Mouse (Mus musculus): Measurements from ENCODE around the gene Msantd2. TPM values are rescaled to one million over a fixed set of nuclear protein-coding genes. Genes with fewer than 3 reads are reported as not detected.

Gene Msantd2
- polyA plus RNA-seq, 1 experiment from 2014 or later: 17.5 TPM

- Histone ChIP-seq H3K27ac (replicated peaks in 1 of 2; ENCODE audit: control insufficient read depth in 1 of 2, insufficient read depth in 1 of 2, low read depth in 2 of 2, low read length in 2 of 2) (no peak overlapping the region), H3K4me3 (ENCODE audit: control insufficient read depth in 1 of 2, insufficient read depth in 1 of 2, low read depth in 1 of 2, low read length in 2 of 2) (no peak overlapping the region), H3K4me2 (ENCODE audit: low read length) (peak overlapping the region; percentile 58), H3K27me3 (ENCODE audit: control insufficient read depth, insufficient read depth, low read length) (no peaks in the 10 kb centered on the region), H3K36me3 (ENCODE audit: control insufficient read depth, insufficient read depth, low read length) (no peaks in the 10 kb centered on the region), H3K9ac (ENCODE audit: low read length) (no peak overlapping the region), H3K9me3 (ENCODE audit: control insufficient read depth, low read length) (no peaks in the 10 kb centered on the region), H3K4me1 (ENCODE audit: control insufficient read depth in 2 of 2, insufficient read depth in 2 of 2, low read length in 2 of 2) (peaks cover 11 to 20% of the 10 kb centered on the region in 2 experiments)
- 54% methylated on average over 5 of the region's 5 CpGs for WGBS
- ATAC-seq (ENCODE audit: insufficient number of reproducible peaks, insufficient read depth, low FRiP score, low read depth): no peak
Observed at GRCm38 (mm10) chr9:37567454-37567853, 78.3 kb downstream of the Msantd2 start.

- Histone ChIP-seq H3K27me3 (ENCODE audit: control insufficient read depth, insufficient read depth, low read length) (no peaks in the 10 kb centered on the region), H3K4me1 (ENCODE audit: control insufficient read depth in 2 of 2, insufficient read depth in 2 of 2, low read length in 2 of 2) (peaks cover 13 to 20% of the 10 kb centered on the region in 2 experiments), H3K4me2 (ENCODE audit: low read length) (peak overlapping the region; percentile 58), H3K27ac (replicated peaks in 1 of 2; ENCODE audit: control insufficient read depth in 1 of 2, insufficient read depth in 1 of 2, low read depth in 2 of 2, low read length in 2 of 2) (no peak overlapping the region), H3K9me3 (ENCODE audit: control insufficient read depth, low read length) (no peaks in the 10 kb centered on the region), H3K4me3 (ENCODE audit: control insufficient read depth in 1 of 2, insufficient read depth in 1 of 2, low read depth in 1 of 2, low read length in 2 of 2) (peak overlapping the region in 1 of 2 experiments; percentile 9; a peak in 2 of 4 replicates), H3K36me3 (ENCODE audit: control insufficient read depth, insufficient read depth, low read length) (no peaks in the 10 kb centered on the region), H3K9ac (ENCODE audit: low read length) (0 out of 2 replicates have a peak overlapping the region, but pooled peaks have one; percentile 11)
- WGBS: 23% methylated on average over 15 of the region's 15 CpGs
- no peak for ATAC-seq (ENCODE audit: insufficient number of reproducible peaks, insufficient read depth, low FRiP score, low read depth)
Observed at GRCm38 (mm10) chr9:37567892-37568604, 78.9 kb downstream of the Msantd2 start.

GRCm38 (mm10) chr9:37568605-37569214 lies 79.6 kb downstream of the Msantd2 start:
- H3K27me3 ChIP-seq (ENCODE audit: control insufficient read depth, insufficient read depth, low read length): no peaks in the 10 kb centered on the region
- no peaks in the 10 kb centered on the region for H3K36me3 ChIP-seq (ENCODE audit: control insufficient read depth, insufficient read depth, low read length)
- no peak overlapping the region for H3K9ac ChIP-seq (ENCODE audit: low read length)
- H3K9me3 ChIP-seq (ENCODE audit: control insufficient read depth, low read length): no peaks in the 10 kb centered on the region
- H3K27ac ChIP-seq (replicated peaks in 1 of 2; ENCODE audit: control insufficient read depth in 1 of 2, insufficient read depth in 1 of 2, low read depth in 2 of 2, low read length in 2 of 2): no peak overlapping the region
- 36% methylated on average over 4 of the region's 4 CpGs for WGBS
- no peak for ATAC-seq (ENCODE audit: insufficient number of reproducible peaks, insufficient read depth, low FRiP score, low read depth)
- peaks cover 13 to 20% of the 10 kb centered on the region in 2 experiments for H3K4me1 ChIP-seq (ENCODE audit: control insufficient read depth in 2 of 2, insufficient read depth in 2 of 2, low read length in 2 of 2)
- H3K4me3 ChIP-seq (ENCODE audit: control insufficient read depth in 1 of 2, insufficient read depth in 1 of 2, low read depth in 1 of 2, low read length in 2 of 2): no peak overlapping the region
- peak overlapping the region; percentile 58 for H3K4me2 ChIP-seq (ENCODE audit: low read length)

GRCm38 (mm10) chr9:37569231-37569835 lies 80.2 kb downstream of the Msantd2 start:
- no peak overlapping the region for H3K4me2 ChIP-seq (ENCODE audit: low read length)
- H3K9ac ChIP-seq (ENCODE audit: low read length): no peak overlapping the region
- no peaks in the 10 kb centered on the region for H3K9me3 ChIP-seq (ENCODE audit: control insufficient read depth, low read length)
- no peak for ATAC-seq (ENCODE audit: insufficient number of reproducible peaks, insufficient read depth, low FRiP score, low read depth)
- 74% methylated on average over 2 of the region's 2 CpGs for WGBS
- no peak overlapping the region for H3K27ac ChIP-seq (replicated peaks in 1 of 2; ENCODE audit: control insufficient read depth in 1 of 2, insufficient read depth in 1 of 2, low read depth in 2 of 2, low read length in 2 of 2)
- H3K27me3 ChIP-seq (ENCODE audit: control insufficient read depth, insufficient read depth, low read length): no peaks in the 10 kb centered on the region
- peaks cover 13 to 20% of the 10 kb centered on the region in 2 experiments for H3K4me1 ChIP-seq (ENCODE audit: control insufficient read depth in 2 of 2, insufficient read depth in 2 of 2, low read length in 2 of 2)
- no peak overlapping the region for H3K4me3 ChIP-seq (ENCODE audit: control insufficient read depth in 1 of 2, insufficient read depth in 1 of 2, low read depth in 1 of 2, low read length in 2 of 2)
- no peaks in the 10 kb centered on the region for H3K36me3 ChIP-seq (ENCODE audit: control insufficient read depth, insufficient read depth, low read length)

GRCm38 (mm10) chr9:37572204-37572876 lies 83.2 kb downstream of the Msantd2 start:
- no peak for ATAC-seq (ENCODE audit: insufficient number of reproducible peaks, insufficient read depth, low FRiP score, low read depth)
- no peak overlapping the region for H3K27ac ChIP-seq (replicated peaks in 1 of 2; ENCODE audit: control insufficient read depth in 1 of 2, insufficient read depth in 1 of 2, low read depth in 2 of 2, low read length in 2 of 2)

More at GRCm38 (mm10) chr9:37572204-37572876, 83.2 kb downstream of the Msantd2 start:
- Histone ChIP-seq H3K9ac (ENCODE audit: low read length) (no peak overlapping the region), H3K36me3 (ENCODE audit: control insufficient read depth, insufficient read depth, low read length) (no peaks in the 10 kb centered on the region), H3K27me3 (ENCODE audit: control insufficient read depth, insufficient read depth, low read length) (no peaks in the 10 kb centered on the region), H3K4me2 (ENCODE audit: low read length) (no peak overlapping the region), H3K9me3 (ENCODE audit: control insufficient read depth, low read length) (no peaks in the 10 kb centered on the region), H3K4me1 (ENCODE audit: control insufficient read depth in 2 of 2, insufficient read depth in 2 of 2, low read length in 2 of 2) (peaks cover 13 to 20% of the 10 kb centered on the region in 2 experiments), H3K4me3 (ENCODE audit: control insufficient read depth in 1 of 2, insufficient read depth in 1 of 2, low read depth in 1 of 2, low read length in 2 of 2) (no peak overlapping the region)
- WGBS: 9% methylated on average over 3 of the region's 3 CpGs

Other genes starting within 250 kb of the Msantd2 start
- gene Slc37a2, start 233.6 kb upstream of the Msantd2 start, polyA plus RNA-seq (2014; fragmentation: Nextera tagmentation; extraction: Ambion mirVana): 1.2 and 2.3 TPM in 2 replicates
- 3.3 and 4.4 TPM in 2 replicates for gene Ccdc15, start 140.9 kb upstream of the Msantd2 start, polyA plus RNA-seq (2014; fragmentation: Nextera tagmentation; extraction: Ambion mirVana)
- gene Hepacam, start 122.0 kb upstream of the Msantd2 start, polyA plus RNA-seq (2014; fragmentation: Nextera tagmentation; extraction: Ambion mirVana): not detected in 2 replicates
- 10.4 and 11.3 TPM in 2 replicates for gene Robo4, start 87.4 kb upstream of the Msantd2 start, polyA plus RNA-seq (2014; fragmentation: Nextera tagmentation; extraction: Ambion mirVana)
- 0.15 and 0.16 TPM in 2 replicates for gene Robo3, start 56.1 kb upstream of the Msantd2 start, polyA plus RNA-seq (2014; fragmentation: Nextera tagmentation; extraction: Ambion mirVana)
- gene Esam, start 38.8 kb downstream of the Msantd2 start, polyA plus RNA-seq (2014; fragmentation: Nextera tagmentation; extraction: Ambion mirVana): 78.2 and 81.9 TPM in 2 replicates
- 0.74 and 1.6 TPM in 2 replicates for gene Vsig2, start 49.9 kb downstream of the Msantd2 start, polyA plus RNA-seq (2014; fragmentation: Nextera tagmentation; extraction: Ambion mirVana)
- gene Nrgn, start 63.6 kb downstream of the Msantd2 start, polyA plus RNA-seq (2014; fragmentation: Nextera tagmentation; extraction: Ambion mirVana): 3.5 and 3.8 TPM in 2 replicates
- 12.0 and 12.7 TPM in 2 replicates for gene Siae, start 66.4 kb downstream of the Msantd2 start, polyA plus RNA-seq (2014; fragmentation: Nextera tagmentation; extraction: Ambion mirVana)
- gene Spa17, start 124.4 kb downstream of the Msantd2 start, polyA plus RNA-seq (2014; fragmentation: Nextera tagmentation; extraction: Ambion mirVana): 6.6 and 7.3 TPM in 2 replicates
- 113 and 126 TPM in 2 replicates for gene Tbrg1, start 168.0 kb downstream of the Msantd2 start, polyA plus RNA-seq (2014; fragmentation: Nextera tagmentation; extraction: Ambion mirVana)
- not detected in 2 replicates for gene Panx3, start 179.9 kb downstream of the Msantd2 start, polyA plus RNA-seq (2014; fragmentation: Nextera tagmentation; extraction: Ambion mirVana)
- gene Olfr160, start 226.9 kb downstream of the Msantd2 start, polyA plus RNA-seq (2014; fragmentation: Nextera tagmentation; extraction: Ambion mirVana): not detected in 2 replicates